Mouse (Mus musculus) heart, postnatal 0 days (tissue): ENCODE measurements around the gene Rnase2b.

ENCODE experiments used
- CTCF ChIP-seq: IDR thresholded peaks from 2 replicates; pipeline ENCODE4 v1.5.1; 2016; ENCODE audit warnings: antibody characterized with exemption, control low read depth, low read depth
- EP300 ChIP-seq: IDR thresholded peaks from 2 replicates; pipeline ENCODE4 v1.6.1; 2016; ENCODE audit warnings: antibody characterized with exemption, low read depth

DNA sequence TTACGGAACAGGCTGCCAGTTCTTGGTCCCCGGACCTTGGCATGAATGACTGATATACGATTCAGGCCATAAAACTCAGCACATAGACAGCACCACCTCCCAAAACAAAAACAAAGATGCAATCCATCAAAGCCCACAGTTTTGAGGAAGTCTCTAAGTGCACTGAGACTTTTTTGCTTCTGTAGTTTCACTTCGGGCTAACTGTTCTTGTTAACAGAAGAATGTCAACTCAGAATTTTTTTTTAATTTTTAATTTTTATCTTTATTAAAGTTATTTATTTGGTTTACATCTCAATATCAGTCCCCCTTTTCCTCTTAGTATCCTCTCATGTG, 5.4 kb upstream of the Rnase2b start:
- TF ChIP-seq CTCF (no peak), EP300 (no peak)
